Mouse (Mus musculus) heart, embryonic 16.5 days (tissue): ENCODE measurements at regions not wholly inside any gene's neighbourhood (a gene's known extent, or its start where the extent isn't known, plus 50 kb on each side); places are given as distances from the start of the nearest gene placed in this dataset.
A peak's percentile ranks its signal among the peaks of the same experiment; 100 is the strongest.

Experiments used
- ATAC-seq: fragments of 200-750 bp; cut with Nextera tagmentation; replicated peaks from 2 replicates; pipeline ENCODE4 v1.8.0; 2017; ENCODE audit warnings: moderate number of reproducible peaks; ENCODE audit not compliant: insufficient read depth, low FRiP score; ENCODE audit errors: extremely low read depth
- H3K27ac ChIP-seq: fragments of 300-500 bp; sonication (generic); 2 replicates; pipeline ENCODE4 v1.5.1; 2014; ENCODE audit warnings: mild to moderate bottlenecking, low read length, control low read depth, moderate library complexity
- H3K27me3 ChIP-seq: fragments of 300-500 bp; sonication (generic); 2 replicates; pipeline ENCODE4 v1.6.1; 2014; ENCODE audit warnings: low read length, mixed read lengths; ENCODE audit not compliant: control insufficient read depth, insufficient read depth
- H3K36me3 ChIP-seq: fragments of 300-500 bp; sonication (generic); 2 replicates; pipeline ENCODE4 v1.6.1; 2014; ENCODE audit not compliant: control insufficient read depth, insufficient read depth
- H3K4me1 ChIP-seq: fragments of 300-500 bp; sonication (generic); 2 replicates; pipeline ENCODE4 v1.6.1; 2014; ENCODE audit warnings: low read length, mixed read lengths; ENCODE audit not compliant: control insufficient read depth, insufficient read depth
- H3K4me2 ChIP-seq: fragments of 300-500 bp; sonication (generic); 2 replicates; pipeline ENCODE4 v1.6.1; 2014; ENCODE audit warnings: low read depth, mild to moderate bottlenecking, control low read depth, low read length
- H3K4me3 ChIP-seq: fragments of 300-500 bp; sonication (generic); 2 replicates; pipeline ENCODE4 v1.5.1; 2014; ENCODE audit warnings: mild to moderate bottlenecking, control low read depth, low read length
- H3K9ac ChIP-seq: fragments of 300-500 bp; sonication (generic); 2 replicates; pipeline ENCODE4 v1.6.1; 2014; ENCODE audit warnings: low read length, control low read depth
- H3K9me3 ChIP-seq: fragments of 300-500 bp; sonication (generic); replicated peaks from 2 replicates; pipeline ENCODE4 v1.6.1; 2016; ENCODE audit warnings: low read length; ENCODE audit not compliant: control insufficient read depth
- WGBS: fragments of 180-500 bp; shearing (Covaris S2); extraction: QIAGEN DNeasy Blood & Tissue Kit; methylation state at CpG from one replicate; pipeline ENCODE4 v1.1.7; 2014; 5-methylcytosine and 5-hydroxymethylcytosine counted together

DNA sequence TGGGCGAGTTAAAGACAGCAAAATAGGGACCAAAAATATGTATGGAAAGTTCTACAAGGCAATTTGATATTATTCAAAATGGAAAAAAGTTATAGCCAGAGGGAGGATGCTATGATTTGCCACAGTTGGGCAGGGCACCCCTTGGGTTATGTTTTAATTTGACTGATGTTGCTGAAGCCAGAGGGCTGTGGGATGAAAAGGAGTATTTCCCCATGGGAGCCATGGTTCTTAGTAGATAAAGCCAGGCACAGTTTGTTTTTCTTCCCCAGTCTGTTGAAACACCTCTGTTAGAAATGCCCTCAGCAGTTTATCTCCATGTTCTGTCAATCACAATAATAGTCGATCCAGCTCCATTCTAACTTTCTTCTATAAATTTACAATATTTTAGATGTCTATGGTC lies 82.6 kb upstream of the Gm11146 start:
- no peaks in the 10 kb centered on the region for H3K4me1 ChIP-seq
- H3K4me3 ChIP-seq, result no peak overlapping the region
- peaks cover 3% of the 10 kb centered on the region; the same call in 1 of the 2 replicates for H3K36me3 ChIP-seq
- no peak overlapping the region for H3K27ac ChIP-seq
- no peak overlapping the region for H3K4me2 ChIP-seq
- H3K9me3 ChIP-seq, result no peaks in the 10 kb centered on the region
- H3K27me3 ChIP-seq, result no peaks in the 10 kb centered on the region
- WGBS, result 70% methylated on average over 2 of the region's 2 CpGs
- no peak for ATAC-seq
- no peak overlapping the region for H3K9ac ChIP-seq

DNA sequence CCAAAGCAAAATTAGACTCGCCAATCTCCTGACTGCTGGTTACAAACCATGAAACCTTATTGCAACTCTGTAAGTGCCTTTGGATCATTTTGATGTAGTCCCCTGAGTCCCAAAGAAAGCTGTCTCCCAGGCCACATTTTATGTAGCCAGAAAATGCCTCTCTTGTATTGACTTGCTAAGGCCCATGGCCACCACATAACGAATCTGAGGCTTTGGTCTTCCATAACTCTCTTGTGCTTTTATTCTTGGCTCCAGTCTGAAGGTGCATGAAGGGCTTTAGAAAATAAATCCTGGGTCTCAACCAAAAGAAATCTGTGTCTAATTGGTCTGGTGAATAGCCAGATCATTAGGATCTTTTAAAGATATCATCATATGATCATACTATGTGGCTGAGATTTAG lies 77.3 kb upstream of the Gm11146 start:
- Histone ChIP-seq H3K4me1 (0 out of 2 replicates have a peak, but pooled peaks cover 2% of the 10 kb centered on the region), H3K27ac (no peak overlapping the region), H3K9ac (no peak overlapping the region), H3K36me3 (no peaks in the 10 kb centered on the region), H3K4me2 (no peak overlapping the region), H3K27me3 (no peaks in the 10 kb centered on the region), H3K4me3 (no peak overlapping the region), H3K9me3 (no peaks in the 10 kb centered on the region)
- ATAC-seq, result no peak
- 94% methylated on average over 2 of the region's 2 CpGs for WGBS

DNA sequence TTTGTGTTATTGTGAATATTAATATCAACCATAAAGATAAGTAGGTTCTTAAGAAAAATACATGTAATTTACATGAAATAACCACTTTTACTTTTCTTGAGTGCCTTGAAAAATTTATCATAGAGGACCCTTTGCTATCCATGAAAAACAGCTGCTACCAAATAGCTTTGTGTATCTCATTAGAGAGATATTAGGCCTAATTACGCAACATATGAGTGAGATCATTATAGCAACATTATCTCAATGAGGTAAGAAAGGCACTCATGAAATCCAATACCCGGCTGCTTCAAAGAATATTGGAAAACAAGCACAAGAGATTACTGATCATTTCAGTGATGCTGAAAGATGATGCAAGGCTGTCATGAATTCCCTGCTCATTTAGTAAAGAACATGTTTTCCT lies 74.9 kb upstream of the Gm11146 start:
- H3K27me3 ChIP-seq, result no peaks in the 10 kb centered on the region
- H3K4me3 ChIP-seq, result no peak overlapping the region
- H3K9ac ChIP-seq, result no peak overlapping the region
- 77% methylated on average over 2 of the region's 2 CpGs for WGBS
- H3K4me2 ChIP-seq, result no peak overlapping the region
- no peaks in the 10 kb centered on the region for H3K36me3 ChIP-seq
- H3K9me3 ChIP-seq, result no peaks in the 10 kb centered on the region
- 0 out of 2 replicates have a peak, but pooled peaks cover 2% of the 10 kb centered on the region for H3K4me1 ChIP-seq
- ATAC-seq, result no peak
- H3K27ac ChIP-seq, result no peak overlapping the region

DNA sequence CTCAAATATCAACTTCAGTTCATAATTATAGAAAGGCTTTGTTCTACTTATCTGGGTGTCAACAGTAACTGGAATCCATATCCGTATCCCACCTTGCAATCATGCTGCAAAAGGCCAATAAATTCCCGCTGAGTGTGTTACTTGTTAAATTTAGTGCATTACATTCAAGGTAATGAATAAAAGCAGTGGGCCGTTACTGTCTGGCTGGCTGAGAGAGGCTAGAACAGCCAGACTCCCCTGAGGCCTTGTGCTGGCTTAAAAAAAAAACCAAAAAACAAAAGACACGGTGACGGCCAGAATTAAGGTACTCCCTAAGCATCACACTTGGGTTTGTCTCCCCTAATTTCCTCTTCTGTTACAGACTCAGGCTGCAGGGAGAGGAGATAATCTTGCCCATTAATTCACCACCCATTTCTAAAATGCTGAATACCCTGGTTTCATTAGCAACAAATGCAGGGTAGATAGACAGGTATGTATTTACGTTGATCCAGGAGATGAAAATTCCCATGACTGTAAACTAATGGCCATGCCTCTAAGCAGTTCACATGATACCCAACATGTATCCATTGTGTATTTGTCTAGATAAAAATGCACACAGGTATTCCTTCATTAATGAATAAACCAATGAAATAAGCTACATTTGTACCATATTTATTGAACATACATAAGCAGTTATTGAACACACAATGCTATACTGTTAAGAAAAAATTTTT lies 74.1 kb upstream of the Gm11146 start:
- Histone ChIP-seq H3K4me1 (0 out of 2 replicates have a peak, but pooled peaks cover 2% of the 10 kb centered on the region), H3K27ac (no peak overlapping the region), H3K4me2 (no peak overlapping the region), H3K4me3 (no peak overlapping the region), H3K9ac (no peak overlapping the region), H3K9me3 (no peaks in the 10 kb centered on the region), H3K36me3 (no peaks in the 10 kb centered on the region), H3K27me3 (no peaks in the 10 kb centered on the region)
- 71% methylated on average over 6 of the region's 6 CpGs for WGBS
- no peak for ATAC-seq

DNA sequence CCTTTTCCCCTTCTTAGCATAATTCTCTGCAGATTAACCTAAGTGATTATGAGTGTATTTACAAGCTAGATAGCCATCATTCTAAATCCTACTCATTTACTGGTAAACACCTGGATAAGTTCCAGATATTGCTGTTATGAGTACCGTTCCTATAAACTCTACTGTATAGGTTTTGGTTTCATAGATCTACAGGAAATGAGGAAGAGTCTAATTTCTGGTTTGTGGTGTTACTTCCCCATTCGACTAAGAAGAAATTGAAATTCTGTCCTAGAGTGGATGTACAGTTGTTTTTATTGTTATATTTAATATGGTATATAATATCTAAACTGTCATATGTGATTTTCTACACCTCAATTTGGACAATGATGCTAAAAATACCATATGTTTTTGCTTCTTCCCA lies 69.4 kb upstream of the Gm11146 start:
- Histone ChIP-seq H3K9me3 (no peaks in the 10 kb centered on the region), H3K9ac (no peak overlapping the region), H3K27ac (no peak overlapping the region), H3K4me2 (no peak overlapping the region), H3K4me3 (no peak overlapping the region), H3K27me3 (no peaks in the 10 kb centered on the region), H3K4me1 (0 out of 2 replicates have a peak, but pooled peaks cover 2% of the 10 kb centered on the region), H3K36me3 (peaks cover 3% of the 10 kb centered on the region; the same call in 1 of the 2 replicates)
- no peak for ATAC-seq
- 79% methylated on average over 2 of the region's 2 CpGs for WGBS

DNA sequence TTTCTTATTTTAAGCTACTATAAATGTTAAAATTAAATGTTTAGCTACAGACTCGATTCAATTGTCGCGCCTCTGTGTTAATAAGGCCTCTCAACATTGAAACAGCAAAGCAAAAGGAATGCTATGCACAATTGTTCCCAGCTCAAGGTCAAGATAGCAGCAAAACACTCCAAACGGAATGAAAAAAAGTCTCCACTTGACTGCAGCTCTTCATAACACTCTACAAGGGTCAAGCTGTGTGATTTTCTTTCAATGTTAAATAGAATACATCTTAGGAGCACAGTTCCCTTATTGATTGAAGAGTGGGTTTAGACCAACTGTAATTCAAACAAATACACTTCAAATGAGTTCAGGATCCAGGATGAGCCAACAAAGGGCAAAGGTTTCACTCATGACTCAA lies 63.9 kb upstream of the Gm11146 start:
- H3K4me3 ChIP-seq, result no peak overlapping the region
- 47% methylated on average over 4 of the region's 4 CpGs for whole genome bisulfite sequencing
- H3K4me2 ChIP-seq, result no peak overlapping the region
- H3K4me1 ChIP-seq, result peaks cover 5% of the 10 kb centered on the region; the same call in 1 of the 2 replicates
- no peak overlapping the region for H3K9ac ChIP-seq
- H3K36me3 ChIP-seq, result peaks cover 3% of the 10 kb centered on the region; the same call in 1 of the 2 replicates
- peak overlapping the region; percentile 67 for H3K27ac ChIP-seq
- peak; percentile 49; the same call in 1 of the 2 replicates for ATAC-seq
- H3K9me3 ChIP-seq, result no peaks in the 10 kb centered on the region
- no peaks in the 10 kb centered on the region for H3K27me3 ChIP-seq

DNA sequence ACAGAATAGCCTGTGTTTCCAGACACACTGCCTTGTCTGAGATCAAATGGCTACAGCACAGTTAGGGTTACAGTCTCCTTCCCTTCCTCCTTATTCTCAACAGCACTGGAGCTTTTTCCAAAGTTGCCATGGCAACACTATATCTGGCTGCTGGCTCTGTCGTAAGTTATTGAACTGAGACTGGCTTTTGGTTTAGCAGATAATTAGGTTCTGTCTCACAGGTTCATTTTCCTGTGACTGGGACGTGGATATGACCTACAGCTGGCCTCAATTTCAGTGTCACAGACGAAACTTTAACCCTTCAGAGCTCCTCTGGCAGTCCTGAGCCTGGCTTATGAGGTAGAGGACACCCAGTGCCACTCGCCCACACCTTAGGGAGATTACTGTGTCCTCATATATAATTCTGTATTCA lies 60.2 kb upstream of the Gm11146 start:
- no peak overlapping the region for H3K4me3 ChIP-seq
- H3K27me3 ChIP-seq, result no peaks in the 10 kb centered on the region
- no peak overlapping the region for H3K9ac ChIP-seq
- H3K36me3 ChIP-seq, result no peaks in the 10 kb centered on the region
- H3K27ac ChIP-seq, result no peak overlapping the region
- 41% methylated on average over 4 of the region's 4 CpGs for WGBS
- no peak for ATAC-seq
- H3K9me3 ChIP-seq, result no peaks in the 10 kb centered on the region
- peaks cover 5% of the 10 kb centered on the region; the same call in 1 of the 2 replicates for H3K4me1 ChIP-seq
- no peak overlapping the region for H3K4me2 ChIP-seq

DNA sequence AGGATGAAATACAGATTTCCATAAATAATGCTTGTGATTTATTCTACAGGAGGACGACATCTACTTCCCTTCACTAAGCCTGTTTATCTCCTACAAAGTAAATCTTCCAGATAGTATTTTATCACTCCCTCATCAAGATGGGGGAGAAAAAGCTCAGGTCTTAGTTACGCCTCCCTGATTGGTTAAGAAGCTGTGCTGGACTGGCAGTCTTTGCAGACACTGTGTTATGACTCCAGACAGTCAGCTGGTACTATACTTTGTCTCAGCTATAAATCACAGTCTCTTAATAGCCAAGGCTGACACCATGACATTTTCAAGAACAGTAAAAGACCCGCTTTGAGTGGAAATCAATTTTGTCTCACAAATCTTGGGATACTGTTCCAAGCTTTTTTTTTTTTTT lies 51.4 kb upstream of the Gm11146 start:
- WGBS, result 71% methylated on average over 3 of the region's 3 CpGs
- Histone ChIP-seq H3K4me2 (no peak overlapping the region), H3K36me3 (no peaks in the 10 kb centered on the region), H3K9ac (no peak overlapping the region), H3K9me3 (no peaks in the 10 kb centered on the region), H3K4me3 (no peak overlapping the region), H3K4me1 (no peaks in the 10 kb centered on the region), H3K27ac (no peak overlapping the region), H3K27me3 (no peaks in the 10 kb centered on the region)
- no peak for ATAC-seq
